Mouse (Mus musculus) frontal cortex, adult 2 months (tissue): ENCODE data around the gene Imp4. TPM values are rescaled to one million over a fixed set of nuclear protein-coding genes. Genes with fewer than 3 reads are reported as not detected.
"Not testable (repeated sequence)": the region's sequence is repeated elsewhere in the genome, so short reads cannot be mapped to it uniquely, and the experiment has no call there.

Experiments
- DNase-seq, 2 experiments: peaks; one replicate each; pipeline ENCODE4 v3.0.0; 2022; ENCODE audit warnings: low spot score in 1 of 2; ENCODE audit errors: extremely low spot score in 1 of 2
- polyA plus RNA-seq: library from polyadenylated mRNA; depleted of rRNA; stranded (reverse); fragments of >200 nt; gene quantifications from 2 replicates; pipeline ENCODE4 v1.2.3, GENCODE M21; 2012; rRNA removed

Imp4 gene
- 23.0 and 26.8 TPM in 2 replicates for polyA plus RNA-seq

GRCm38 (mm10) chr1:34439215-34439960 is at the start of gene Imp4, which contains the start of gene Ccdc115:
Gene Imp4, plus strand, starts transcription at chr1:34439851.
Gene Ccdc115, minus strand, starts transcription at chr1:34439672.
- DNase-seq, result peak; percentile 95 to 97

- DNase-seq, result no peak
Measured at GRCm38 (mm10) chr1:34396321-34396720, 43.3 kb upstream of the Imp4 start.

- no peak for DNase-seq
Measured at GRCm38 (mm10) chr1:34399182-34399953, 40.3 kb upstream of the Imp4 start.

- no peak for DNase-seq
Measured at GRCm38 (mm10) chr1:34428466-34428865, 11.2 kb upstream of the Imp4 start.

GRCm38 (mm10) chr1:34429281-34429680 is 10.4 kb upstream of the Imp4 start:
- DNase-seq, result no peak

- DNase-seq, result no peak
Measured at GRCm38 (mm10) chr1:34430981-34431380, 8.7 kb upstream of the Imp4 start.

GRCm38 (mm10) chr1:34431431-34431830 is 8.2 kb upstream of the Imp4 start:
- no peak for DNase-seq

- DNase-seq, result no peak
Measured at GRCm38 (mm10) chr1:34432411-34432775, 7.3 kb upstream of the Imp4 start.

GRCm38 (mm10) chr1:34432776-34433481 is 6.7 kb upstream of the Imp4 start:
- DNase-seq, result peak in 1 of 2 experiments; percentile 48

GRCm38 (mm10) chr1:34433891-34434521 is 5.6 kb upstream of the Imp4 start:
- peak in 1 of 2 experiments; percentile 47 for DNase-seq

- DNase-seq, result peak; percentile 84 to 98
Measured at GRCm38 (mm10) chr1:34434660-34435160, 4.9 kb upstream of the Imp4 start.

- DNase-seq, result peak in 1 of 2 experiments; percentile 16
Measured at GRCm38 (mm10) chr1:34435371-34436120, 4.1 kb upstream of the Imp4 start.

- DNase-seq, result no peak
Measured at GRCm38 (mm10) chr1:34436374-34436773, 3.3 kb upstream of the Imp4 start.

- DNase-seq, result not testable (repeated sequence)
Measured at GRCm38 (mm10) chr1:34437366-34437765, 2.3 kb upstream of the Imp4 start.

- no peak for DNase-seq
Measured at GRCm38 (mm10) chr1:34438381-34439051, 1.1 kb upstream of the Imp4 start.

- DNase-seq, result no peak
Measured at GRCm38 (mm10) chr1:34439961-34440630, 445 bp downstream of the Imp4 start.

GRCm38 (mm10) chr1:34443124-34443523 is 3.5 kb downstream of the Imp4 start:
- DNase-seq, result no peak

GRCm38 (mm10) chr1:34458431-34458830 is 18.8 kb downstream of the Imp4 start:
- DNase-seq, result no peak
